Mouse (Mus musculus): ENCODE data around the gene Trap1.
"Not testable (repeated sequence)": the region's sequence is repeated elsewhere in the genome, so short reads cannot be mapped to it uniquely, and the experiment has no call there.

The Trap1 gene

DNA sequence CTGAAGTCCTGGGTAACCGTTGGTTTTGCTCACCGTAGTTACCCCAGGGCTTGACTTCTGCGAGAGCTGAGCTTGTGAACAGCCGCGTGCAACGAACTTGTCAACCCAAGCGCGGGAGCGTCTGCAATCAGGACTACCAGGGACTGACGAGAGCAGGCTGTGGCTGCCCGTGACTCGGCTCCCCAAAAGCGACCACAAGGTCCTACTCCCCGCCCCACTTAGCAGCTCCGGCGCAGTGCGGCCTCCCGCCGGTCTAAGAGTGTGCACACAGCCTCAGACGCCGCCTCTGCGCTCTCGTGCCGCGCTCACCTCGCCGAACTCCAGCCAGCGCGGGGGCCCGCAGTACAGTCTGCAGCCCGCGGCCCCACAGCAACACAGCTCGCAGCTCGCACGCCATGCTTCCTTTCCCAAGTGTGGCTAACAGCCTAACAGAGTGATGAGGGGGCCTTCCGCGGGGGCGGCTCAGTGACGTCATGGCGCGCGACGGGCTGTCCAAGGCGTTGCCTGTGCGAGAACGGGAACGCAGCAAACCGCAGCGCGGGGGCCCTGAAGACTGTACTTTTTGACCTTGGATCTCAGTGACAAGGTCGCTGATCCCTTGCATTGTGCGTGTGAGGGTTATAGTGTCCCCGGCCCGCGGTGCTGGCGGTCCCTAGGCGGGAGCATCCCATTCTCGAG, at the start of gene Trap1:
Gene Trap1, minus strand, starts transcription at position 444 of the 678 bp plus-strand sequence.
- in situ Hi-C loops (cut with MboI): no loop called here

DNA sequence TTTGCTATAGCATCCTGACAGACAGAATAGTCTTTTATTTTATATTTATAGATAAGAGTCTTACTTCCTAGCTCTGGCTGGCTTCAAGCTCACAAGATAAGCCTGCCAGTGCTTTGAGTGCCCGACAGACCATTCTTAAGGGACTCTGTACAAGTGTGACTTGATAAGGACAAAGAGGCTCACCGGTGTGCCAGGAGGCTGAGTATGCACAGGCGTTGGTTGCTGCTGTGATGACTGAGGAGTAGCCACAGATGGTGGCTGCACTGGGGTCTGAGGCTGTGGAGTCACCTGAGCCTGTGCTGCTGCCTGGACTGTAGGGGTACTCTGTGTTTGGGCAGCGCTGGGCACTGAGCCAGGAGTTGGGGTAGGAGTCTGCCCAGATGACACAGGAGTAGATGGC, 39.4 kb upstream of the Trap1 start:
- in situ Hi-C loops (cut with MboI): no loop called here

DNA sequence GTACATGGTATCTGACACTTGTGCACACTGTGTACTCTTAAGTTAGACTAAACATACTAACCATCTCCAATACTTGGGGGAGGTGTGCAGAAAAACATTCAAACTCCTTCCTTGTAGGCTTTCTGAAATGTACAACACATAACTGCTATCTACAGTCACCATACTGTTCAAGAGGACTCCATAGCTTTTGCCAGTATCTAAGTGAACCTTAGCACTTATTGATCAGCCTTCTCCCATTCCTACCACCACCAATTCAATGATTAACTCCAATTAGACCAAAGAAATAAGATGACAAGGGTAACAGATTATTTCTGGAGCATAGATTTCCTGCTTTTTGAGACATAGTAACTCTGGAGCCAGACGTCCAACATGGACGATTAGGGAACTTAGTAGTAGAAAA, 22.7 kb upstream of the Trap1 start:
- in situ Hi-C loops (cut with MboI): no loop called here

DNA sequence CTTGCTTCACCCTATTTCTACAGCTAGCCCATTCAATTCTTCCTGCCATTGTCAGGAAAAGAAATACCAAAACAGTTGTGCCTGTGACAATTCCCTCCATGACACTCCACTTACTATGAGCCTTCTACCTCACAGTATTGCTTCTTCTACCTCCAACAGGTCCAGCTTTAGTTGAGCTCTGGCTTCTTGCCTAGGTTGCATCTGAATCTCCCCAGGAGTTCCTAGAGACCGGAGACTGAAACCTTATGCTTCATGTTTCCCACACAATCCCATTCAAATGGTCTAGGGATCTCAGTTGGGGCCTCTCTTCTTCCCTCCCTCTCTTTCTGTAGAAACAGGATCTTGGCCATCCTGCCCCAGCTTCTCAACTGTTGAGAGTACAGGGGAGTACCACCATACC, 19.9 kb upstream of the Trap1 start:
- in situ Hi-C loops (cut with MboI): no loop called here

DNA sequence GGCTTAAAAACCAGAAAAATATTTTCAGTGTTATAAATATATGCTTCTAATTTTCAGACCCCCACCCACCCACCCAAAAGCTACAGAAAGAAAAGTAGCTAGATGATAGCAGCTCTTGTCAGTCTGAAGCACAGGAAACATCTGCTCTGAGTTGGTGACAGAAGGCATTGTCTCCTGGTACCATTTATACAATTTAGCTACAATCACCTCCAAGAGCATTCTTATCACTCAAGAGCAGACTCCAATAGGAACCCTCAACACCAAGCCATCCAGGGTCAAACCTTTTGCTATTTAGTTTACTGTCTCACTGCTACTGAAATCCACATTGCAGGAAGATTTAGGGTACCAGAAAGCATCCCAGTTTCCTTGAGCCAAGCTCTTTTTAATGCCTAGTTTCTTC, 19.3 kb upstream of the Trap1 start:
- in situ Hi-C loops (cut with MboI): no loop called here

DNA sequence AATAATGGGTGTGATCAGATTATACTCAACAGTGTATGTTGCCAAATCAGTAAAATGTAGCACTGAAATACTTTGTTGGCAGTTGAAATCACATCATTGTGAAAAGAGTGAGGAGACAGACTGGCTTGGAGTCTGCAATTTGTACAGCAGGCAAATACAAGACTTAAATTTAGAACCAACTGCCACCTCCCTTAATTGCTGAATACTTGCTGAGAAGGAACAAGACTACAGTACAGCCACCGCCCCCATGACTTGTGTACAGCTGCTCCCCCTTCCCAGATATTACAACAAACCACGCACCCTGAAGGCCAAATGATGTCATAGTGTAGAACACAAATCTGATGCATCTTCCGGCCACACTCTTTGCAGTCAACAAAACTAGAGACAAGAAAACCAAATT, 18.5 kb upstream of the Trap1 start:
- in situ Hi-C loops (cut with MboI): no loop called here

DNA sequence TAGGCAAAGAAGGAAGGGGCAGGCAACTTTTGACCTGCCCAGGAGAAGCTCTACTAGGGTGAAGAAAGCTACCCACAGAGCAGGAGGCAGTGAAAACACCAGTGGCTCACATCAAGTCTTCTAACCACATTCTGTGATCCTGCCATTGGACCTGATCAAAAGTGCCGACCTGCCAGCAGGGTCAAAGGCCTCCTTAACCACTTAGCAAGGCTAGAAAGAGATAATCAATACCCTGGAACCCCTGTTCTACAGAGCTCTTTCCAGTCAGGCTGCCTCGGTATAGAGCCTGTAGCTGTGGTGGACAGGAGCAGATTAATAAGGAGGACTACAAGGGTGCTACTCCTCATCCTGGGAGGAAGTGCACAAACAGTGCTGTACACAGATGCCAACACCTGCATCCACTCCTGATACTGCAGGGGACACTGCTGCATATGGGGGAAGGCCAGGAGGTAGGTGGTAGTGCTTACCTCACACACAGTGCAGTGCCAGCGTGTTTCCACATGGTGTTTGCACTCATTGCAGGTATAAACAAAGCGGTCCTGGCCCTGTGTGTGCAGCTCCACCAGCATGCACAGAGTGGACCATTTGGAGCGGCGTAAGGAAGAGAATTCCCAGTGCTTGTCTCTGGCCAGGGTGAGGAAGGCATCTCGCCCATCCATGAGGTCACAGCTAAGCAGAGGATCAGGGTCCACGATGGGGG, 9.7 kb upstream of the Trap1 start:
- in situ Hi-C loops (cut with MboI): no loop called here

DNA sequence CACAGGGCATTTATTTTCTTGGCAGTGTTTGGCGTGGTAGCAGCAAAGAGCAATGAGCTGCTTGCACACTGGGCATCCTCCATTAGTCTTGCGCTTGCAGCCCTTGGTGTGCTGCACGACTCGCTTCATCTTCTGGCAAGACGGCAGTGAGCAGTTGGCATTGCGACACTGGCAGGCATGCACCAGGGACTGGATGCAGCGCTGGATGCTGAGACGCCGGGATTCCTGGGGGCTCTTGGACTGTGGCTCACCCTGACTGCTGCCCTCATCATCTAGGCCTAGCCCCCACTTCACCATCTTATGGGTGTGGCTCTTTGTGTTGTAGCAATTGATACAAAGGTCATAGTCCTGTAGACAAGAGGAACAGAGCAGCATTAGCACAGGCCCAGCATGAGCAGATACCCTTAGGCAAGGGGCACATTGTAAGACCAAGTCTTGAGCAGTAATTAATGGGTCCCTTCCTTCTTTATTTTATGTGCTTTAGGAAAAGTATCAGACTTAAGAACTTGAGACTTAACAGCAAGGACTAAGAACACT, 8.3 kb upstream of the Trap1 start:
- in situ Hi-C loops (cut with MboI): no loop called here

DNA sequence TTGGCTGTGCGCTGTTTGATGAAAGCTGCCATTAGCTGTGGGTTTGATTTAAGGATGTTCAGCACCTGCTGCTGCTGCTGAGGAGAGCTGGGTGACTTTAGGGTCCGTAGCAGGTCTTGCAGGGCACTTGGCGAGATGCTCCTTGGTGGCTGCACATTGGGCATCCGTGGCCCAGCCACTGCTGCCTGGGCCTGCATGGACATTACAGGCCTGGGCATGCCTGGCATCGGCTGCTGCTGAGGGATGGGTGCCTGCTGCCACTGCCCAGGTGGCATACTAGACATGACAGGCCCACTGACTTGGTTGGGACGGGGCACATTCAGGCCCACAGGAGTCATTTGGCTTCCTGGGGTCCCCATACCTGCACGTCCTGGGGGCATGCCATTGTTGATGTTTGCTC, 7.4 kb upstream of the Trap1 start:
- in situ Hi-C loops (cut with MboI): no loop called here

DNA sequence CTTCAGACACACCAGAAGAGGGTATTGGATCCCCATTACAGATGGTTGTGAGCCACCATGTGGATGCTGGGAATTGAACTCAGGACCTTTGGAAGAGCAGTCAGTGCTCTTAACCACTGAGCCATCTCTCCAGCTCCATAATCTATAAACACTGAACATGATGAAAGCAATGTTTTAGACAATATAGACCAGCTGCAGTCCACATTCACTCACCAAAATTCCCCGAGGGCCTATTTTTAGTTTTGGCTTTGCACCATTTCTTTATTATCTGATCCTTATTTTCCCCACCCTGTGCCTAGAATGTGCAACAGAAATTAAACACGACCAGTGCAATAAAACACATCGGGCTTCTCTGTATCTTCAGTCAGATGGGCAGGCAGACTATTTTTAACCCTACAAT, 2.8 kb upstream of the Trap1 start:
- in situ Hi-C loops (cut with MboI): not testable (repeated sequence)

DNA sequence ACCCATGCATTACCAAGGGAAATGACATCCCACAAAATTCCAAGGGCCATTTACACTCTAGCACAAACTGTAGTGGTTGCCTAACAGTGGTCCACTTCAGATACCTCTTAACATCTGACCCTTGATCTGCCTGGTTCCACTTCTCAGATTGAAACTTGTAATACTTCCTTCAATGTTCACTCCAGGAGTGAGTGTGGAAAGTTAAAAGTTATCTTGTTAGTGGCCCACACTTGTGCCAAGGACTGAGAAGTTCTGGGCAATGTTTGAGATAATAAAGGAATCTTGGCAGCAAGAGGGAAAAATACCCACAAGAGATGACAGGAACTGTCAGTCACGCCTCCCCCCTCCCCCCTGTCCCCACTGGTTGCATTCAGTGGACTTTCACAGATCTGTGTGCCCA, 2.0 kb upstream of the Trap1 start:
- in situ Hi-C loops (cut with MboI): no loop called here

DNA sequence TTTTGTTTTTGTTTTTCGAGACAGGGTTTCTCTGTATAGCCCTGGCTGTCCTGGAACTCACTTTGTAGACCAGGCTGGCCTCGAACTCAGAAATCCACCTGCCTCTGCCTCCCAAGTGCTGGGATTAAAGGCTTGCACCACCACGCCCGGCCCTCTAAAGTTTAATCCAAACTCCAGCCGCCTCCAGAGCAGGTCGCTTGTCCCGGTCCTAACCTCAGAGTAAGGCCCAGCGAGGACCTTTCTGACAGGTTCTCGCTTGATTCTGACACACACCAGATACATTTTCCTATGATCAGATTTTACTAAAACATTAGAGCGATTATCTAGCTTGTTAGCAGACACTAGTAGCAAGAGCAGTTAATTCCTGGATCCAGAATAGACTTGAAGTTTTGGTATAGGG, 675 bp upstream of the Trap1 start:
- in situ Hi-C loops (cut with MboI): not testable (repeated sequence)

DNA sequence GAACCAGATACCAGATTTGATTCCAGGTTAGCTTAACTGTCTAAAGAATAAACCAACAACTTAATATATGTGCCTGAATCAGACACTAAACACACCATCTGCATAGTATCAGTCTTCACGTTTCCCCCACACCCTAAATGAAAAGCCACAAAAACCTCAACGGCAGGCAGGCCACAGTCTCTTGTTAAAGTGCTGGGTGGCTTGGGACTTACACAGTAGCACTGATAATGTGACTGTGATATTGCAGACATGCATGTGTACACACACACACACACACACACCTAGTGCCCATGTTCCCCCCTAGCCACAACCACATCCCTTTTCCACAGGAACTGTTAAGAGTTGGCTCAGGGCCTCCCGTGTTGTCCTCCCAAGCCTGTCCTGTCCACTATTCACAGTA, 2.8 kb downstream of the Trap1 start:
- in situ Hi-C loops (cut with MboI): no loop called here

DNA sequence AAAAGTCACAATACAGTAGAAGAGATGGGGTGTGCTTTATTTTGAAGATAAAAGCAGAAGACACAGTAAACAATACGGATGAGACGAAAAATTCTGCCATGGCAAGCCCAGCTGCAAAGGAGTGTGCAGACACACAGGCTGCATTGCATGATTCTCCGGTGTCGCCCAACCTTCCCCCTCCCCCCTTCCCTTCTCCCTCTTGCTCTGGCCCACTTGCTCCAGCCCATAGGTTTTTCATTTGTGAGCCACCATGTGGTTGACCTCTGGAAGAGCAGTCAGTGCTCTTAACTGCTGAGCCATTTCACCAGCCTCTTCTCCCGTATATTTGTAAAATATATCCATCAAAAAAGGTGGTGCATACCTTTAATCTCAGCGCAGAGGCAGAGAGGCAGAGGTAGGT, 3.3 kb downstream of the Trap1 start:
- in situ Hi-C loops (cut with MboI): no loop called here

DNA sequence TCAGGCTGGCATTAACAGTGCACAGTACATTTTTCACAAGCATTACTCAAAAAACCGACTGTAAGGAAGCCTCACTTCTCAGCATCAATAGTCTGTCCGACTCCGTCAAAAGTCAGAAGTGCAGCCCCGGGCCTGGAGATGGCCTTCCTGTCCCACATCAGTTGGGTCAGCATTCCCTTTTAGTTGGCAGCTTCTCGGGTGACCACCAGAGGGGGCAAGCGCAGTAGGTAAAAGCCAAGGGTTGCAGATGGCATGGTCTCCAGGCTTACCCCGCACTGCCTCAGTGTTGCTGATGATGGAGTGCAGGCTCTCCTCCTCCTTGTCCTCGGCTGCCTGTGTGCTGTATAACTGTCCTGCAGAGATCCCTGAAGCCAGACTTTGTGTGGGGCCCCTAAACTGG, 9.0 kb downstream of the Trap1 start:
- in situ Hi-C loops (cut with MboI): loop anchor here (10.0 kb wide), 1 partner anchor 216 kb away; no protein-coding TSS in a partner anchor

DNA sequence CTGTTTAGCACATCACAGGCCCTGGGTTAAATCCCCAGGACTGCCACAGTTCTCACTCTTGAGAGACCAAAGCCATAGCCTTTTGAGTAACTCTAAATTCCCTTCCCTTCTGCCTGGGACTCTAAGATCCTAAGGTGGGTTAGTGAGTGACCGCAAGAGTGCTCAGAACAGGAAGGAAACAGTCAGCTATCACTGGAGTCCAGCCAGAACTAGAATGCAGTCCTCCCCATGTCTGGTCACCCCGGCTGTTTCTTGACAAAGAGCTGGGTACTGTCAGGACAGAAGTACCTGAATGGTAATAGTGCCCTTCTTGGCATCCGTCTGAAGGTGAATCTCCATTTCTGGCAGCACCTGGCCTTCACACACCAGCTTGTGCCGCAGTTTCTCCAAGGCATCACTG, 12.7 kb downstream of the Trap1 start:
- in situ Hi-C loops (cut with MboI): loop anchor here (10.0 kb wide), 1 partner anchor 220 kb away; no protein-coding TSS in a partner anchor

DNA sequence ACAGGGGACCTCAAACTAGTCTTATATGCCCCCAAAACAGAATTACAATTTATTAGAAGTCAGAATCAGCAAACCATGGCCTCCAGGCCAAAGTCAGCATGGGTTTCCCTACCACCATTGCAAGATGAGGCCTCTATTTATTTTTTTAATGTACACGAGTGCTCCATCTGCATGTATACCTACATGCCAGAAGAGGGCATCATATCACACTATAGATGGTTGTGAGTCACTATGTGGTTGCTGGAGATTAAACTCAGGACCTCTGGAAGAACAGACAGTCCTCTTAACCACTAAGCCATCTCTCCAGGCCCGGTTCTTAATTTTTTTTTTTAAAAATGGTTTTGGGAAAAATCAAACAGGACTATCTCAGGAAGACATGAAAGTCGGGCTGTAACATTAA, 23.8 kb downstream of the Trap1 start:
- in situ Hi-C loops (cut with MboI): no loop called here

DNA sequence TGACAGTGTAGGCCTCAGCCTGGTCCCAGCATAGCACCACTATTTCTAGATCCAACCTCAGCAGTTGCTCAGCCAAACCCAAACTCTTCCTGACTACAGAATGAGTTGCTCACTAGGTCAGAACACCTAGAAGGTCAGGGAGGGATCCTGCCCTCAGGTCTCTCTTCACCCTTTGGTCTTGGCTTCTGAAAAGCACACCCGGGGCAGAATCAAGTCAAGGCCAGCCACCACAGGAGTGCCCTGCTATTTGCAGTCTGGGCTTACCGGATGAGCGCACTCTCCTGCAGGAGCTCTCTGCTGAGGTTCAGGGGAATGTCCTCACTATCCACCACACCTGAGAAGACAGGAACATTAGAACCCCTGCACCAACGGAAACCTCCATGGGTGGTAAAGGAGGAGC, 25.0 kb downstream of the Trap1 start:
- in situ Hi-C loops (cut with MboI): no loop called here

DNA sequence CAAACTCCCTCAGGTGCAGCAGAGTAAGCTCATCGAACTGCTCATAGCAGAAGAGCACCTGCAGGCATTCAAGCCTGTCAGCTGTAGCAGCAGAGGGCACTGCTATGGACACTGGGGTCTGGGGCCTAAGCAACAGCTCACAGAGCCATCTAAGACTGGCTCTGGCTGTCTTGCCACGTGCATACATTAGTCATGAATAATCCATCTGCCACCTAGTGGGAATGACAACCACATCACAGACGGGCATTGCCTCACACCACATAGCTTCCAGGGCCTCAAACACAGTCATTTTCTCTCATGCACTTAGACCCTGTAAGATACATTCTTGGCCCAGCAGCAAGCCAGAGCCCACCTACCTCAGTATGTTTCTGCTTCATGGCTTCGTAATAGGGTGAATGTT, 32.1 kb downstream of the Trap1 start:
- in situ Hi-C loops (cut with MboI): no loop called here

DNA sequence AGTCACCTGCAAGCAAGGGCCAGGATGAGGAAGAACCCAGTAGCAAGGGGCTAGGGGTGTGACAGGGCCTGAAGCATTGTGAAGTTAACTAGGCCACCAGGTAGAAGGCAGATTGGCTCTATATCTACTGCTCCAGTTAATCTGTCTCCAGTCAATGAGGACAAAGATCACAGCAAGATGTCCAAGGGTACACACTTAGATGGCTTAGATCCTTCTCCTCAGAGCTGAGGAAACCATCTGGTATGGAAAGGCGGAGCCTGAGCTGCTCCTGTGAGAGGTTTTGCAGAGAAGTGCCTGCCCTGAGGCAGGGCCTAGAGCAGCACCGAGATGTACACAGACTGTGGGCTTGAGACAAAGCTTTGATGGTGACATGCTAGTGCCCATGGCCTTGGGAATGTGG, 33.5 kb downstream of the Trap1 start:
- in situ Hi-C loops (cut with MboI): no loop called here

DNA sequence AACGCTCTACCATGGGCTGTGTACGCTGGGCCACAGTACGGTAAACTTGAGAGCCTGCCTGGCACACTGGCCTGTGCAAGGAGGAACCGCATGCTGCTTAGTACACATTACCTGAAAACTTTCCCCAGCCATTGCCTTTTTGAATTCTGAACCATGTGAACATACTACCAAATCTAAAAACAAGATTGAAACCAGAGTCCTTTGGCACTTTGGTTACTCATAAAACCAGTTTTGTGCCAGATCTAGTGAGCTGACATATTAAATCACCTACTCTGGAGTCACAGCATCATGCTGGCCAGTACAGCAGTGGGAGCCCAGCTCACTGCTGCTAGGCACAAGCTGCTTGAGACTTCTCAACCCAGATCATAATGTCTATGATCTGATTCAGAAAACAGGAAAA, 36.0 kb downstream of the Trap1 start:
- in situ Hi-C loops (cut with MboI): no loop called here

DNA sequence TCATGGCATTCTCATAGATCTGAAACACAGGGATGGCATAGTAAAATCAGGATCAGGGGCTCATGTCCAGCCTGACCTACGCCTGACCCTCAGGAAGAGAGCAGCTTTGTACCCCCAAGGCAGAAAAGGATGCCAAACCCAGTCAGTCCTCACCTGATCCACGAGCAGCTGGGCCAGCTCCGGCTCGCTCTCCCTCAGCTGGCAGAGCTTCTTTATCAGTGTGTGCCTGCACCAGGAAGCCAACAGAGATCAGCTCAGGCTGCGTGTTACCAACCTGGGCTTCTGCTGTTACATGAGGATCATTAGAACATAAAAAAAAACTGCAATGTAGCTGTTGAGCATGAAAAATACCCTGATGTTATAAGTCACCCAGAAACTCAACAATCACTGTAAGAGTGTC, 37.4 kb downstream of the Trap1 start:
- in situ Hi-C loops (cut with MboI): no loop called here

DNA sequence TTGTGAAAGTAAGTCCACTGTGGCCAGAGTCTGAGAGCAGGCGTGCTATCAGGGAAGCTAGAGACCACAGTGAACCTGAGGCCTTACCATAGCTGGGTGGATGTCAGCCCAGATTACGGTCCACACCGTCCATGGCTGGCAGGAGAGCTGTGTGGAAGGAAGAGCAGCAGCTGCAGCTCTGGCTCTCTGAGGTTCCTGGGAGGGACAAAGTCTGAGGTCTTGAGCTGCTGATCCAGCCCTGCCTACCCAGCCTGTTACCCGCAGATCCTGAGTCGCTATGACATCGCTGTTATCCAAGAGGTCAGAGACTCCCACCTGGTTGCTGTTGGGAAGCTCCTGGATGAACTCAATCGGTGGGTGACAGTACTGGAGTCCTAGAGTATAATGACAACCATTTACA, 39.9 kb downstream of the Trap1 start:
- in situ Hi-C loops (cut with MboI): no loop called here

DNA sequence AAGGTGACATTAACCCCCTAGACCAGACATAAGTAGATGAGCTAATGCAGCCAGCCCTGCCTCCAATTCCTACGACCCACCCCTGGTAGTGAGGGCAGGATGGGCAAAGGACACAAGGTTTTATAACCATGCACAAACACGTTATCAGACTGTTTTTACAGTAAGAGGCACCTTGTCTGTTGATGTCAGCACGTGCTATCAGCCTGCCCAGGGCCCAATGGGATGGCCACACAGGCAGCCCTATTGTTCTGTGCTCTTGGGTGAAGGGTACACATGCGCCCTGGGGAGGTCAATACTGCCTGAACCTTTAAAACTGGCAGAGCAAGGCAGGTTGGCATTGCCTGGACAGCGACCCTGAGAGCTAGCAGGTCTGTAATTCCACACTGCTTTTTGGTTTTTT, 40.8 kb downstream of the Trap1 start, which contains the start of gene Dnase1:
Gene Dnase1, plus strand, starts transcription at position 136 of the 400 bp plus-strand sequence.
- in situ Hi-C loops (cut with MboI): no loop called here

All from mature B cell (primary cell).